Mouse (Mus musculus): Measurements from ENCODE around the gene Lrfn3.

The Lrfn3 gene

DNA sequence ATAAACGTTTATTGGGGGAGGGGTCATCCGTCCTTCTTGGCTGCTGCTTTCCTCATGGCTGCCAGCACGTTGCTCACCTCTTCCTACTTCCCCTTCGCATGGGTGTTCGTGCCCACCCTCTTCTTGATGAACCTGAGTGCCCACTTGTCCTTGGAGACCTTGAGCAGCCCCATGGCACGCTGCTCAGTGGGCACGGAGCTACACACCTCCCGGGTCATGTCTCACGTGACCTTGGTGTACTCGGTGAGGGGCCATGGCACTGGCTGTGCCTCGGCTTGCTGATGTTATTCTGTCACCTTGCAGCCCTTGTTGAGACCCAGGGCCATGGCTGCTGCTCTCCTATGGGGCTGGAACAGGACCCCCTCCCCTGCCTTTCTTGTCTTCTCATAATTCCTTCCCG lies 52.4 kb downstream of the Lrfn3 start:
- DNase-seq, result peak; percentile 86

GRCm38 (mm10) chr7:30309395-30310129 lies 53.0 kb downstream of the Lrfn3 start:
- peak; percentile 87 for DNase-seq

GRCm38 (mm10) chr7:30308076-30309005 lies 54.2 kb downstream of the Lrfn3 start, which contains the start of gene Alkbh6:
Alkbh6 (plus strand) TSS chr7:30308717.
- peak; percentile 100 for DNase-seq

DNA sequence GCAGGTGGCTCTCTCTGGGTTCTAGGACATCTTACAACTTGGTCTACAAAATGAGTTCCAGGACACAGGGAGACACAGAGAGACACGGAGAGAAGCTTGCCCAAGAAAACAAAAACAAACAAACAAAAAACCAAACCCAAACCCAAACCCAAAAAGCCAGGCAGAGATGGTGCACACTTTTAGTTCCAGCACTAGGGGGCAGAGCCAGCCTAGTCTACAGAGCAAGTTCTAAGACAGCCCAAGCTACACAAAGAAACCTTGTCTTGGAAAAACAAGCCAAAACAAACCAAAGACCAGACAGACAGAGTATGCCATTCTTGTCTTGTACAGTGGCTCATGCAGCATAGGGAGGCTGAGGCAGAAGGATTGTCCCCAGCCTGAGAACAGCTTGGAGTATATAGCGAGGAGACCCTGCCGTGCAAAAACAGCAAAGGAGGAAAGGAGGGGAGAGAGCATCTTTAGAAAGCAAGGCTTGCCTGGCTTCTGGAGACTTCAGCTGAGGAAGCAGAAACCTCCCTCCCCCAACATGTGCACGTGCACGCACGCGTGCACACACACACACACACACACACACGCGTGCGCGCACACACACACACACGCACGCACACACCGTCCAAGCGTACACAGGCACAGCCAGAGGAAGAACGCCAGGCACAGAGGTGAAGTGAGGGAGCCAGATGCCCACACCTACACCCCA lies 56.3 kb downstream of the Lrfn3 start:
- DNase-seq, result peak; percentile 85

Data from heart, adult 11 months (tissue).